Mouse (Mus musculus): ENCODE results near the gene Klf12. TPM values are rescaled to one million over a fixed set of nuclear protein-coding genes. Genes with fewer than 3 reads are reported as not detected.

Gene Klf12
- total and polyA plus RNA-seq, 3 experiments = 3.3 to 9.7 (median 8.6) TPM

DNA sequence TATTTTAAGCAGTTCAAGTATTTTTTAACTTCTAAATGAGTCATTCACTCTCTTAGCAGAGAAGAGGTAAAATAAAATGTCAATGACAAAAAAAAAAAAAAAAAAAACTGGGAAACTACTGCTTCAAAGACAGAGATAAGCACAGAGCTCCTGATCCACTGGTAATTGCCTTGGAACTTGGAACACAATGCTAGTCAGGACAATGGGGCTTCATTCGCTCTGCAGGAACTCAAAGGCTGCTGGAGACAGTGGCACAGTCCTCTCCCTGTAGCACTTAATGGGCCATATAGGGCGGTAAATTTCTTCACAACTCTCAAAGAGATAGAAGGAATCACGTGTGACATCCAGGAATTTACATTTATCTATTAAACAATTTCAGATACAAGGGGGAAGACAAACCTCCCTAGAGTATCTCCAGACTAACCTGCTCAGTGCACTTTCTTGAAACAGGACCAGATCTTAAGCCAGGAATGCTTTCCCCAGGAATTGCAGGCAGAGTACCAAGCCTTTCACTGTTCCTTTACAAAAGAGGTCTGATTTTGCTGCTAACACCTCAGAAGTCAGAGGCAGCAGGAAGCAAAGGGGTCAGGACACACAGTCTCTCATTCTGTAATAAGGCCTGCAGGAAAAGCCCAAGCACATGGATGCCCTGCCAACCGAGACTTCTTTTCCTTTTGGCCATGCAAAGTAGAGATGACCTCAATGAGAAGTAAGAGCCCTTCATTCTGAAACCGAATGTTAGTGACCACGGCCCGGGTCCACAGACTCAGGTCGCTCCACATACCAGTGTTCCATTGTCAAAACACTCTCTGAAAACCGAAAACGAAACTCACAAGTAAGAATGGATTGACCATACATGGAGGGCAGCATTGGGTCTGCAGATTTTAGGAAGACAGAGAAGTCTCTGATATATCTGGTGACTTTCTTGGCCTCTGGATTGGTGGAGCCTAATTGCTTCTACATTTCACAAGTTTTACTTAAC, 187.0 kb downstream of the Klf12 start (continued):
- TF ChIP-seq TBP (conservative IDR thresholded peaks at IDR 0.05; ENCODE audit: low read depth, low read length) = 0 out of 2 replicates have a peak, but pooled peaks have one; percentile 35

- H3K4me1 ChIP-seq (ENCODE audit: control insufficient read depth in 1 of 2, insufficient read depth in 2 of 2) = peaks cover 5 to 36% of the 10 kb centered on the region in 2 experiments; a peak in 3 of 4 replicates
- no peaks in the 10 kb centered on the region for H3K79me2 ChIP-seq (replicated peaks; ENCODE audit: control insufficient read depth, extremely low read depth, insufficient read depth, poor library complexity, severe bottlenecking)
- TF ChIP-seq TBP (conservative IDR thresholded peaks at IDR 0.05; ENCODE audit: low read depth, low read length) (no peak), JUN (IDR thresholded peaks at IDR 0.05; ENCODE audit: insufficient read depth, low read depth, low read length) (no peak), CTCF (conservative IDR thresholded peaks at IDR 0.05 in 1 of 2, IDR thresholded peaks at IDR 0.05 in 1 of 2; ENCODE audit: low read depth in 2 of 2, low read length in 2 of 2) (no peak), MAFK (IDR thresholded peaks at IDR 0.05; ENCODE audit: insufficient replicate concordance, low read length) (no peak), HCFC1 (IDR thresholded peaks at IDR 0.05; ENCODE audit: low read depth, low read length) (no peak), E2F4 (IDR thresholded peaks at IDR 0.05; ENCODE audit: insufficient replicate concordance, low read depth, low read length) (no peak), ZKSCAN1 (IDR thresholded peaks at IDR 0.05; ENCODE audit: borderline replicate concordance, low read depth, low read length) (no peak), MAZ (IDR thresholded peaks at IDR 0.05; ENCODE audit: low read depth, low read length) (no peak), PAX5 (IDR thresholded peaks at IDR 0.05; ENCODE audit: low read length) (no peak), CHD2 (IDR thresholded peaks at IDR 0.05; ENCODE audit: low read length) (no peak), BHLHE40 (IDR thresholded peaks at IDR 0.05; ENCODE audit: low read depth, low read length) (no peak), GABPA (IDR thresholded peaks at IDR 0.05; ENCODE audit: insufficient replicate concordance, low read depth, low read length) (no peak), KAT2A (IDR thresholded peaks at IDR 0.05; ENCODE audit: insufficient replicate concordance, low read length) (no peak), NELFE (IDR thresholded peaks at IDR 0.05; ENCODE audit: low read depth, low read length) (no peak), MXI1 (IDR thresholded peaks at IDR 0.05; ENCODE audit: low read depth, low read length) (no peak)
- no peak overlapping the region for H3K9ac ChIP-seq (ENCODE audit: insufficient read depth, low read depth)
- no peak overlapping the region for H3K27ac ChIP-seq (ENCODE audit: insufficient read depth, low read depth)
- no peaks in the 10 kb centered on the region for H3K9me3 ChIP-seq (replicated peaks; ENCODE audit: low read length)
- H3K36me3 ChIP-seq (replicated peaks in 1 of 2; ENCODE audit: control insufficient read depth in 1 of 2, insufficient read depth in 1 of 2, low read length in 1 of 2) = no peaks in the 10 kb centered on the region
- no peak overlapping the region for H3K4me3 ChIP-seq (replicated peaks in 1 of 3; ENCODE audit: low read depth in 2 of 3, low read length in 2 of 3, poor library complexity in 1 of 3)
- no peak for DNase-seq (ENCODE audit: extremely low read depth)
- dilution Hi-C loops (cut with MboI; ENCODE audit: extremely low pct_ligation_motif_present, extremely low pct_unique_long_range_greater_than_20kb, low sequenced_read_pairs) = no loop called here
- in situ Hi-C loops (cut with MboI; ENCODE audit: low pct_ligation_motif_present, low pct_unique_long_range_greater_than_20kb, low sequenced_read_pairs) = loop anchor here (25.0 kb wide), 1 partner anchor 158 kb away; no protein-coding TSS in a partner anchor
- no peaks in the 10 kb centered on the region for H3K27me3 ChIP-seq (replicated peaks)
- H3K4me2 ChIP-seq (ENCODE audit: insufficient read depth, low read depth, poor library complexity, severe bottlenecking) = no peak overlapping the region
Observed at GRCm38 (mm10) chr14:100095730-100096129, 188.7 kb downstream of the Klf12 start.

DNA sequence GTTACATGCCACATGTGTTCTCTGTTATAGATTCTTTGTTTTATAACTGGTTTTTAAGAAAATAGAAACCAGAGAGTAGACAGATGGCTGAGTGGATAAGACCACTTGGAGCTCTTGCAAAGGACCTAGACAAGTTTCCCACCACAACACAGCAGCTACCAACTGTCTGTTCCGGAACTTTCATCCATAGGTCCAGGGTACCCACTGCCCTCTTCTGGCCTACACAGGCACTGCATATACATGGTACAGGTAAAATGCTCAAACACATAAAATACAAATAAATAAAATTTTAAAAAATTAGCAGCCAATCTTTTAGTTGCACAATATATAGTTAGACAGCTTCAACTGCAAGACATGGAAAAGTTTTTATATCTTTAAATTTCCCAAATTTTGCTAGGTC, 194.0 kb downstream of the Klf12 start:
- Histone ChIP-seq H3K9me3 (replicated peaks; ENCODE audit: low read length) (no peaks in the 10 kb centered on the region), H3K9ac (ENCODE audit: insufficient read depth, low read depth) (no peak overlapping the region), H3K4me1 (ENCODE audit: control insufficient read depth in 1 of 2, insufficient read depth in 2 of 2) (no peaks in the 10 kb centered on the region), H3K36me3 (replicated peaks in 1 of 2; ENCODE audit: control insufficient read depth in 1 of 2, insufficient read depth in 1 of 2, low read length in 1 of 2) (no peaks in the 10 kb centered on the region), H3K79me2 (replicated peaks; ENCODE audit: control insufficient read depth, extremely low read depth, insufficient read depth, poor library complexity, severe bottlenecking) (no peaks in the 10 kb centered on the region), H3K27me3 (replicated peaks) (no peaks in the 10 kb centered on the region), H3K4me2 (ENCODE audit: insufficient read depth, low read depth, poor library complexity, severe bottlenecking) (no peak overlapping the region), H3K27ac (ENCODE audit: insufficient read depth, low read depth) (no peak overlapping the region), H3K4me3 (replicated peaks in 1 of 3; ENCODE audit: low read depth in 2 of 3, low read length in 2 of 3, poor library complexity in 1 of 3) (no peak overlapping the region)
- no peak for TF ChIP-seq USF1 (IDR thresholded peaks at IDR 0.05; ENCODE audit: low read depth, low read length)
- TF ChIP-seq CTCF (conservative IDR thresholded peaks at IDR 0.05 in 1 of 2, IDR thresholded peaks at IDR 0.05 in 1 of 2; ENCODE audit: low read depth in 2 of 2, low read length in 2 of 2) = peak; percentile 46 to 69; a peak in 3 of 4 replicates
- TF ChIP-seq RAD21 (IDR thresholded peaks at IDR 0.05; ENCODE audit: low read depth, low read length) = peak; percentile 63
- TF ChIP-seq CHD1 (IDR thresholded peaks at IDR 0.05; ENCODE audit: low read depth, low read length) = no peak
- TF ChIP-seq SMC3 (IDR thresholded peaks at IDR 0.05; ENCODE audit: low read depth, low read length) = peak; percentile 63
- no peak for TF ChIP-seq ZNF384 (IDR thresholded peaks at IDR 0.05; ENCODE audit: low read depth, low read length)
- dilution Hi-C loops (cut with MboI; ENCODE audit: extremely low pct_ligation_motif_present, extremely low pct_unique_long_range_greater_than_20kb, low sequenced_read_pairs) (no loop called here), in situ Hi-C loops (cut with MboI; ENCODE audit: low pct_ligation_motif_present, low pct_unique_long_range_greater_than_20kb, low sequenced_read_pairs) (loop anchor here (25.0 kb wide), 1 partner anchor 153 kb away; no protein-coding TSS in a partner anchor)
- peak; percentile 40 for DNase-seq (ENCODE audit: extremely low read depth)

Data from CH12.LX (cell line).